Mouse (Mus musculus) neutrophil, adult 5-6 weeks (primary cell): ENCODE results near the gene Cxadr. TPM values are rescaled to one million over a fixed set of nuclear protein-coding genes. Genes with fewer than 3 reads are reported as not detected.

Experiments
- ATAC-seq: fragments of 151-379, 151-347 bp; 2 replicates; pipeline ENCODE4 v1.8.0; 2017; ENCODE audit warnings: mild to moderate bottlenecking, moderate TSS enrichment; ENCODE audit not compliant: insufficient number of reproducible peaks, poor library complexity, low FRiP score, severe bottlenecking; ENCODE audit errors: extremely low read depth
- total RNA-seq: library from RNA; stranded (forward); fragments of 200-1000 nt; gene quantifications from 2 replicates; pipeline ENCODE4 v1.2.3, GENCODE M21; 2017

Cxadr gene
- 3.4 and 5.0 TPM in 2 replicates for total RNA-seq

DNA sequence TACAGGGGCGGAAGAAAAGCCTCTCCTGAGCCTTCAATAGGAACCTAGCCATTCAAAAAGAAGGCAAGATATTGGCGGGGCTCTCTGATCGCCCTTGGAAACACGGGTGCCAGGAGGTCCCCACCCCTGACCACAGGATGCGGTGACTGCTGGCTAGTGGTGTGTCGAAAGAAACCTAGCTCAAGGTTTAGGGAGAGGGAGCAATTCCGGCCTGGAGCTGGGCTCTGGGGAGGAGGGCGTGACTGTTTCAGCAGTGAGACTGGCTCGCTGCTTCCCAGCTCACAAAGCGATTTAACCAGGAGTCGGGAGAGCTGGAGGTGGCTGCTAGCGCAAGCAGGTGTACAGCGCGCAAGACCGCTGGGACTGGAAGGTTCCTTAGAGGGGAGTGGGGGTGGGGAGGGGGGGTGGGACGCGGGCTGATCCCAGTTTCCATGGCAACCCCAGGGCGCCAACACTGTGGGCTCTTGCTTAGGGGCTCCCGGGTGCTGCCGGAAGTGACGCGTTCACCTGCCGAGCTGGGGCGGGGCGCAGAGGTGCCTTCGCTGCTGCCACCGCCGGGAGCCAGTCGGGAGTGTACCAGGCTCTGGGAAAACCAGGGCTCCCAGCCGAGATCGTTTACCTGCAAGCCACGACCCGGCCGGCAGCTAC, at the start of gene Cxadr:
TSS of gene Cxadr (plus strand) at position 307 of the 648 bp plus-strand sequence.
- ATAC-seq = peak; percentile 20; the same call in 1 of the 2 replicates

DNA sequence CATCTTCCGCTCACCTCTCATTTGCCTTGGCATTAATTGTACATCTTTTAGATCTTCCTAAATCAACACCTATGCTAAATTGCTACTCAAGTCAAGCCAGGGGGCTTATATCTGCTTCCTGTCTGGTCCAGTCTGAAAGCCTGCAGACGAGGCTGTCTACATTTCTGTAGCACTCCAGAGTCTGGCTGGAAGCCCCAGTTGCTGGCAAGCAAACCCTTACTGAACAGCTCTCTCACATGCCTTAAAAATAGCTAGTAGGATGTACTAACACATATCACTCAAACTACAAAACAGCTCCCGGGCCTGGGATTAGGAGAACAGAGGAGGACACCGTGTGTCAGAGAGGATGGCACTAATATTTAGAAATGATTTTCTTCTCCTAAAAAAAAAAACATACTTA, 42.3 kb upstream of the Cxadr start:
- no peak for ATAC-seq

DNA sequence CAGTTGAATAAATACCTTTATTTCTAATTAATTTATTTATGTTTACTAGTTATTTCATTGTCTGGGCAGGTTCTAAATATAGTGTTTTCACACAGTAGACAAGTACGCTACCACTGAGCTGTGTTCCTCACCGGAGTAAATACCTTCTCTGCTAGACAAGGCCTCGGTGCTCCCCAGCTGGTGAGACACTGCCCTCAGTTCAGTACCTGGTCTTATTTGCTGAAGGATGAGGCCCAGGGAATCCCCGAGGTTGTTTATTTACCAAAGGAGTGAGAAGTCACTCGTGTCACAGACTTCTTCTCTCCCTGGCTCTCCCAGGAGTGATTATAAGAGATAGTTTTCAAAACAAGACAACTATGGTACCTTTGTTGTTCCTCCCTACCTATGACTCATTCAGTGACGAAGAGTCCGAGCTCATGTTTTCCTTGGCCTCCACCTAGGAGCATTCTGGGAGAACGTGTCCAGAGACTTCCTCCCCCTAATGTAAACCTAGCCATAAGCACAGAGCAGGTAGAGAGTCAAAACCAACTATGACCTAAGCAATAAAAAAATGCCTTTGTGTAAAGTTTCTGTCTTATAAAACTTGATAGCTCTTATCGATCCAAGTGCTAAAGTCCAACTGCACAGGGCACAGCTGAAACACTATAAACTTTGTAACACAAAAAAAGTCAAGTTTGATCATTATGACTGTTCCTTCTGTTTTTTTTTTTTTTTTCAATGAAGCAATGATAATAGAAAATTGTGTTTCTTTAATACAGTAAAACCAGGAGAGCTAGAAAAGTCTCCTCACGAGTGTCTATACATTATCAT, 41.0 kb upstream of the Cxadr start:
- no peak for ATAC-seq

- ATAC-seq = no peak
These were observed 39.8 kb upstream of the Cxadr start for GRCm38 (mm10) chr16:78261520-78261919.

- ATAC-seq = 0 out of 2 replicates have a peak, but pooled peaks have one; percentile 6
These were observed 36.7 kb upstream of the Cxadr start for GRCm38 (mm10) chr16:78264442-78265150.

DNA sequence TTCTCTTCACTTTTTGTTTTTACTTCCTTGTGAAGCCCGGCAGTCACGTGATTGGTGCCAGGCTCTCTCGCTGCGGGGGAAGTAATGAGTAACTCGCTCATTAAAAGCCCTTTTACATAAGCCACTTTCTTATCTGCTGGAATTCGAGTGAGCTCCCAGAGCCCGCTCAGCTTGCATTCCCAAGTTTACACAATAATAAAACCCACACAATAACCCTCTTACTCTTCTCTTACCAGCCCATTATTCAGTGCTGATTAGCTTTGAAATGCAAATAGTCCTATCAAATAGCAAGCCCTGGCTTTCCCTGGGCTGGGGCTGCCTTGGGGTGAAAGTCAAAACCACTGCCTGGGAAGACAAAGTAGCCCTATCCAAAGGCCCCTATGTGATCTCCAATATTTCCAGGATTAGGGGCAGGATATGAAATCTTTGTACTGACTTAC, 36.1 kb upstream of the Cxadr start:
- ATAC-seq = peak; percentile 68

DNA sequence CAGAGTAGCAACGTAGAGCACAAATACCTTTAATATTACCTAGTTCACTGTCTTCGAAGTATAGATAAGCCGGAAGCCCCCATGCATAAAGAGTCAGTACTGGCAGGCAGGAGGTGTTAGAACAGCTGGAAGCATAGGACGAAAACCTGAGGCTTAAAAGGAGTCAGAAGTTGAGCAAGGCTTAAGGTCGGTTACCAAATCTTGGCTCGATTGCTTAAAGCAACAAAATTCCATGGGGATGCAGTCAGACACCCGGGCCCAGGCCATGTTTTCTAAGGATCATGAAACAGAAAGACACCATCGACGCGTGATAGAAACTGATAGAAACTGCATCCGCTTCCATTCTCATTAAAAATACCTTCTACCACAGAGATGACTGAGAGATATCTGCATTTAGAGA, 35.5 kb upstream of the Cxadr start:
- no peak for ATAC-seq

DNA sequence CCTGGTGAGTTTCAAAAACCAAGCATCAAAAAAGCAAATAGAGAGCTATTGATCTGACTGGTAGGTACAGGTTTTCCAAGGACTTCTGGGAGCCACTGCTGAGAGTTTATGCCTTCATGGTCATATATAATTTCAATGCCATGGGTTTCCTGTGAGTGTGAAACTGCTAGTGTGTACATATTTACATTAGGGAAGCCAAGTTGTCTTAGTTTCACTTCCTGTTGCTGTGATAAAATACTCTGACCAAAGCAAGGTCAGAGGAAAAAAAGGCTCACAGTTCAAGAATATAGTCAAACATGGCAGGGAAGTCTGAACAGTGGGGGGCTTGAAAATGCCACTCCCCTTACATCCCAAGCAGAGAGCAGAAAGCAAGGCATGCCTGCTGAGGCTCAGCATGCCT, 33.8 kb upstream of the Cxadr start:
- peak; percentile 36; the same call in 1 of the 2 replicates for ATAC-seq

- no peak for ATAC-seq
These were observed 33.1 kb upstream of the Cxadr start for GRCm38 (mm10) chr16:78268167-78268566.

DNA sequence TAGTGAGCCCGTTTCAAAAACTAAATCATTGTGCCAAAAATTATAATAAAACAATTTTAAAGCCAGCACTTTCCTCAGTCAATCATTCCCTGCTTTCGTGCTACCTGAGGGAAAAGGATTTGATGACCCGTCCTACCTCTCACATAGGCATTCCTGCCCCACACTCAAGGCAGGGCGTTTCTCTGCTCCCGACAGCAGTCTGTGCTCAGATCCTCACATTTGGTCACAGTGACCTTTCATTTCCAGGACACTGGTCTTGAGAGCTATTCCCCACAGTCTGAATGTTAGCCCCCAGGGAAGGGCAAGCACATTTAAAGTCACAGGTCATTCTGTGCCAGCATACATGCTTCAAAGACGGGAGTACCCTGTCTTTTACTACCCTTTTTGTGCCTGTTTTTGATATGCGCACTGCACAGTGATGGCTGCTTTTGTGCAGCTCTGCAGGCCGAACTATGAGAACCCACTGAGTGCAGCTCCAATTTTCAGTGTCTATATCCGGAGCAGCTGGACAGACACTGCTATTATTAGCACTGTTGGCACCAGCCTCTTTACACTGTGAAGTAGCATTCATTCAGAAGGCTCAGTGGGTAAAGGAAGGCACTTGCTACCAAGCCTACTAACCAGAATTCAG, 26.3 kb upstream of the Cxadr start:
- no peak for ATAC-seq

GRCm38 (mm10) chr16:78277567-78277966, 23.7 kb upstream of the Cxadr start:
- no peak for ATAC-seq

DNA sequence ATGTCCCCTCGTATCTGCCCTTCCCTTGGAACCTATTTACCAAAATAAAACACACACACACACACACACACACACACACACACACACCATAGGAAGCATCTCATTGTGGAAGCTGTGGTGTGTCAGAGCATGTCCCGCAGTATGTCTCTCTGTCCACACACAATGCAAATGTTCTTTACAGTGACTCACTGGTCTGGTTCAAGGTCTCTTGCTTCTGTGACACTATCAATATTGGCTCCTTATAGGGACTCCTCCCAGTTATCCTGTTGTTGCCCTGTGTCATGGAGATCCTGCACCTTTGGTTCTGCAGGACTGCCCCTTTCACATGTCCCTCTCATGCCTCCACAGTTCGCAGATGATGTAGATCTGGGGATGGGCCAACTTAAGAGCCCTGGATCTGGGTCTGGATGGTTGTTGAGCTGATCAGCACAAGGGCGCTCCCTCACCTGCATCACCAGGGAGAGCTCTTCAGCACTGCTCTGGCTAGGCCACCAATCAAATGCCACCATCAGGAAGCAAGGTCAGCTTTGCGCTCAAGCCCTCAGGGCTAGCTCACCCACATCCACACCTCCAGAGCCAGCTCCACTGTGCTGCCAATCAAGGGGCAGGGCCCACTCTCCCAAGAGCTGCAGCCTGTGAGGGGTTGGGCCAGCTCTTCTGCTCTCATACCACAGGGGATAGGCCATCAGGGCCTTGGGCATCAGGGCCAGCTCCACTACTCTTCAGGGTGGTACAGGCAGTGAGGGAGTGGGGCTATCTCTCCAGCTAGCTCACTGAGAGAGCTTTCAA, 21.0 kb upstream of the Cxadr start:
- ATAC-seq = 0 out of 2 replicates have a peak, but pooled peaks have one; percentile 3

DNA sequence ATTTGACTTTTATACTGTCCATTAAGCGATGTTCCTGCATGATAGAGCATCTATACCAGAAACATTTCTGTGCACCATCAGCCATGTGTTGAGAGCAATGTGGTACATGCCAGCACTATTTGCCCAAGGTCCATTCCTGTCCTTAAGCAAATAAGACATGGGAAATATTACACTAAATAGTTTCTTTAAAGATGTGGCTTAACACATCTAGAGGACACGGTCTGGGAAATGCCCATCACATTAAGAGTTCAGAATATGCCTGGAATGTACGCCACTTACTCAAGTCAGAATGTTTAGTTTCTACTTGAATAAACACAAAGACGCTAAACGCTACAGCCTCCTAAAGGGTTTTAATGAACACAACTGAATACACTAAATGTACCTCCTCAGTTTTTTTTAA, 18.1 kb upstream of the Cxadr start:
- ATAC-seq = no peak

- ATAC-seq = no peak
These were observed 7.2 kb upstream of the Cxadr start for GRCm38 (mm10) chr16:78294051-78294450.

GRCm38 (mm10) chr16:78294606-78295275, 6.5 kb upstream of the Cxadr start:
- ATAC-seq = no peak

GRCm38 (mm10) chr16:78295601-78296000, 5.7 kb upstream of the Cxadr start:
- ATAC-seq = no peak

GRCm38 (mm10) chr16:78296114-78296513, 5.2 kb upstream of the Cxadr start:
- 0 out of 2 replicates have a peak, but pooled peaks have one; percentile 9 for ATAC-seq
